Mouse (Mus musculus) neural tube, embryonic 10.5 days (tissue): ENCODE results near the gene Nrap.
A peak's percentile ranks its signal among the peaks of the same experiment; 100 is the strongest.

Source experiments
- DNase-seq: peaks from one replicate; pipeline ENCODE4 v3.0.0-alpha.2; 2017; ENCODE audit warnings: low spot score; ENCODE audit errors: extremely low spot score

Gene Nrap

DNA sequence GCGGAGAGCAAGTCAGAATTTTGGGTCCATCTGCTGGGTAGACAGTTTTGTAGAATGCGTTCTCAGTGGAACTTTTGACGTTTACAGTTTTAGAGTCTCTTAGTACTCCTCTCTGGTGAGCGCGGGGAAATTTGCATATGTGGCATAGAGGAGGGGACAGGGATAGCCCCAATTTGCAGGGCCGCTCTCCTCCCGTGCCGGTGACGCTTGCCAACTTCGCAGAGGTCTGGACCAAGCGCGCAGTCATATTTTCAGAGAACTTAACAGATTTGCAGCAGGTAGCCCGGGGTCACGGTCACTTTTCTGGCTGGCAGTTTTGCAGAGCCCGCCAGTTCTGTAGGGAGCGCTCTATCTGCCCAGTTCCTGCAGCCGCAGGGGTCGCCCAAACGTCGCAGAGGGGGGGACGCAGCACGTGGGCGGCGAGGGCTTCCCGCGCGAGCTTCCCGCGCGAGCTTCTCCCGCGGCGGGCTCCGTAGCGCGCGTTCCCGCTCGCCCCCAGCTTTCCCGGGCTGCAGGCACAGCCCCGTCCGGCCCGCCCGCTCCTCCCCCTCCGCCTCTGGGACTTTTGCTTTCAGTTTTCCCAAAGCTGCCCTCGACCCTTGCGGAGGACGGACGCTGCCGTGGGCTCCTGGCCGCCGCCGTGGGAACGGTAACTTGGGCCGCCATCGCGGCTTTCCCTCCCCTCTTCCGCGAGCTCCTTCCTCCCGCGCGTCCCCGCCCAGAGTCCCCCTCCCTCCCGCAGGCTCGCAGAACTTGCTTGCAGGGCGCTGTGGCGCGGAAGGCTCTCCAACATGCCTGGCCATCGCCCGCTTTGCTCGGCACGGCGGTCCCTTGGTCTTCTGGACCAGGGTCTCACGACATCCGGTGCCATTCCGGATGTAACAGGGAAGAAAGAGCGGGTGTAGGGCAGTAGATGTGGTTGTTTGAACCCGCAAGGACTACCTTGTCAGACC lies 7.1 kb upstream of the Nrap start, which contains the start of gene Casp7:
TSS of gene Casp7 (plus strand) at position 461 of the 953 bp plus-strand sequence.
- DNase-seq: peak; percentile 78

- peak; percentile 29 for DNase-seq
These were observed 6.4 kb upstream of the Nrap start for GRCm38 (mm10) chr19:56396227-56396626.

GRCm38 (mm10) chr19:56395183-56395935 lies 5.5 kb upstream of the Nrap start:
- no peak for DNase-seq

GRCm38 (mm10) chr19:56393311-56393866 lies 3.6 kb upstream of the Nrap start:
- no peak for DNase-seq

DNA sequence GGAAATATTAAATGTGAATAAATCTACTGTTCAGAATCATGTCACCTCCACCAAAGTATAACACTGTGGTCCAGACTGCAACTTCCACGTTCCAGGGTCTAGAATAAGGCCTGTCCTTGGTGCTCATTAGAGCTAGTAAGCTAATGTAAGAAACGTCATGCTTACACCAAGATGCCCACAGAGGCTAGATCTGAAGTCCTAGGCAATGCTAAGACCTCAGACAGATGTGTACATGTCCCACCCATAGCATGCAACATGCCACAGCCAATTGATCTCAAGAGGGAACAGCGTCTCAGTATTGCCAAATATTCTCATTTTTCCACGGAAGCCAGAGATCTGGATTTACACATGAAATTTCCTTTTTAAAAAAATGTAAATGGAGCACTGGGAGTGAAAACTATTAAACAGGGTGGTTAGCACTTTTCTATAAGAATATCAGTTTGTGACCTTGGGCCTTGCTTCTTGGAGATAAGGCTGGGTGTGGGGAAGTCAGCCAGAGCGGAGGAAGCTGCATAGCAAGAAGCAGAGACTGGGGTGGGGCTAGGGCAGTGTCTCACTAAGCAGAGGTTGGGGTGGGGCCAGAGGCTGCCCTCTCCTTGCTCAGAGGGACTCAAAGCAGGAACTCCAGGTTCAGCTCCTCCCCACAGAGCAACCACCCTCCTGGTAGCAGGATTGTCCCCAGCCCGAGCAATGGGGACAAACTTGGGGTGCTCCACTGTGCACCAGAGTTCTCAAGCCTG lies 1.6 kb upstream of the Nrap start:
- DNase-seq: no peak

DNA sequence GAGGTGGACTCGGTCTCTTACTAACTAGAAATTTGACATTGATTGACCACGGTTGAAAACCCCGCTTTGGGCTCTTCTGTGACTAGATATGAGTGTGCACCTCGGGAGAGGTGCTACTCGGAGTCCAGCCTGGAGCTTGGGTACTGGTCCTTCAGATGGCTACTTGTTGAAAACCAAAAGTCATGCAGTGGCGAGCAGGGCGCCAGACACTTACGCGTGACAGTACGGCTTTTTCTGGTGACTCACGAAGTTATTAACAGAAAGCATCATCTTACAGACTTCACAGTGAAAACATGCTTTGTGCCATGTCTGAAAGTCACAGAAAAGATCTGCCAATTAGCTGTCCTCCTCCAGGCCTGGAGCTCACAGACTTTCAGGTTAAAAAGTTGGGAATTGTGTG lies 661 bp downstream of the Nrap start:
- DNase-seq: no peak

DNA sequence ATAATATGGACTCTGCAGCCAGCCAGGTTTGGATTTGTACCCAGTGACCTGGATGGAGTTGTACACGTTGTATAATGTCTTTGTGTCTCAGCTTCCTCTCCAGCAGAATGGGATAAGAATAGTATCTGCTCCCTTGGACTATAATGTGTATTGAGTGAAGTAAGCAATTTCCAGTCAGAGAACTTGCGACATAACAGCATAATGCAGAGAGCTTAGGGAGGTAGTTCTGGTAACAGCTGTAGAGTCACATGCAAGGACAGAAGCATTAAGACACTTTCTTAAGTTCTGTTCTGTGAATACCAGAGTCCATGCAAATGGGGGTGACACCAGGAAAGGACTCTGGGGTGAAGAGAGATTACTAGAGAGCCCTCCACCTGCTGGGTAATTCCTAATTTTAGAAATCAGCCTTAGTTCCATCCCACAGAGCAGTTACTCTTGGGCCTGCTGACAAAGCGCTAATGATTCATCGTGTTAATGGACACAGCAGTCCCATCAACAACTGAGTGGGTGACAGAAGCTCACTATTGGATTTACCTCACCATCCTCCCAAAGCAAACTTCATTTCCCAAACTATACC lies 2.0 kb downstream of the Nrap start:
- DNase-seq: no peak

DNA sequence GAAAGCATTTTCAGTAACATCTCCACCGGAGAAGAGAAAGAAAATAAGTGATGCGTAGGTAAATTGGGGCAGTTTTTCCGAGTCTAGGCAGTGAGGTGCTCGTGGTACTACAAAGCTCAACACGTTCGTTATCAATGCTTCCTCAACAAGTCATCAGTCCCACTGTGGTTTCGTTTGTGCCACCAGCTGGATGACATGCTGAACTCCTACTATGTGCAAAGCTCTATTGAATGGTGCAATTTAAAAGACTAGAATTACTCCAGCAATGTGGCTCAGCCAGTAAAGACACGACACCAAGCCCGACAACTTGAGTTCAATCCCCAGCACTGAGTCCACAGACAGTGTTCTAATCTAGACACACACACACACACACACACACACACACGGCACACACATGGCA lies 3.7 kb downstream of the Nrap start:
- DNase-seq: no peak

GRCm38 (mm10) chr19:56385546-56385945 lies 4.3 kb downstream of the Nrap start:
- DNase-seq: no peak

GRCm38 (mm10) chr19:56381407-56381806 lies 8.4 kb downstream of the Nrap start:
- DNase-seq: no peak

DNA sequence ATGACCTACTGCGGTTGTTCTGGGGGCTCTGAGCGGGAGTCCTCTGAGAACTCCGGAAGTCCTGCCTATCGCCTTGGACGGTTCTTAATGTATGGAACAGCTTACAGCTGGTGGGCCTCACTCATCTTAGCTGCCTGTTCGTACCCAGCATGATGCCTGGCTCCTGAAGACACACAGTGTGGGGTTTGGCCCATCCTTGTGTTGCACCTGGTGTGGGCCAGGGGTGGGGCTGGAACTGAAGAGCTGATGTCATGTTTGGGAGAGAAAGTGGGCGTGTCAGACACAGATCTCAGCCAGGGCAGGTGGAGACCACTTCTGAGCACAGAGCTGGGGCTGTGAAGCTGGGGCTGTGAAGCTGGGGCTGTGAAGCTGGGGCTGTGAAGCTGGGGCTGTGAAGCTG lies 9.5 kb downstream of the Nrap start:
- DNase-seq: no peak

DNA sequence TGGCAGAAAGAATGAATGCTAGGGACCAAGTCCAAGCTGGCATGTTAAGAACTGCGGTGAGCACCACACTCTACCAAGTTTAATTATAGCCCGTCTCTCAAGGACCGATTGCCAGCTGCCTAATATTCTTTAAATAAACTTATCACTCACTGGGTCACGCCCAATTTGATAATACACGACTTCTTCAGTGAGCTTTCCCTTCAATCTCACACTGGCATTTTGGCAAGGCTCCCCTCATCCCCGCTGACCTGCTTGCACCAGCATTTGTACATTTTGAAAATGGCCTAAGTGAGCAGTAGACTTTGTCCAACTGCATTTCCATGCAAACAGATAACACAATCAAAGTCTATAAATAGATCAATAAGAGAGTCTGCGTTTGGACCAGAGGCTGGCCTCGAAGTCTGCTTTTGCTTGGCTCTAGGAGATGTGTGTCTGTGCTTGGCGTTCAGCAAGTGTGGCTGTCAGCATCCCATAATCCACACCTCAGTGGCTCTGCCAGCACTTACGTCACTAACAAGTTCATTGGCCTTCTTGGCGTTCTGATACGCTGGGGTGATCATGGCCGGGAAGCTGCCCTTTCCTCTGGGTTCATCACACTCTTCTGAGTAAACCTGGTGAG lies 11.2 kb downstream of the Nrap start:
- no peak for DNase-seq

GRCm38 (mm10) chr19:56378007-56378406 lies 11.8 kb downstream of the Nrap start:
- no peak for DNase-seq

DNA sequence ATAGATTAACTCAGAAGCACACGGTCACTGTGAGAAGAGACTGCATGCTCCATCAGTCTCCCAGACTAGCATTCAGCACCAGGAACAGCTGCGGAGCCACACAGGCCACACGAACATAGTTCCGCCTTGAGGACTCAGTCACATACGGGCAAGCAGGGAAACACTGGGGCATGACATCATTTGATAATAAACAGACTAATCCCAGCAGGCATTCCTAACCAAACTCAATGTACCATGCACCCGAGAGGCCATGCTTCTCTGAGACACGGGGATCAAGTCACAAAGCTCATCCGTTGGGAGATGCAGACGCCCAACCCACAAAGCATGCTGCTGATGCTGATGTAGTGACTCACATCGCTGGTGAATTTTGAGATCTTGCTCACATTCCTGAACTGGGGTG lies 15.8 kb downstream of the Nrap start:
- no peak for DNase-seq

- DNase-seq: no peak
These were observed 16.6 kb downstream of the Nrap start for GRCm38 (mm10) chr19:56373246-56373645.

GRCm38 (mm10) chr19:56372226-56372625 lies 17.6 kb downstream of the Nrap start:
- no peak for DNase-seq

DNA sequence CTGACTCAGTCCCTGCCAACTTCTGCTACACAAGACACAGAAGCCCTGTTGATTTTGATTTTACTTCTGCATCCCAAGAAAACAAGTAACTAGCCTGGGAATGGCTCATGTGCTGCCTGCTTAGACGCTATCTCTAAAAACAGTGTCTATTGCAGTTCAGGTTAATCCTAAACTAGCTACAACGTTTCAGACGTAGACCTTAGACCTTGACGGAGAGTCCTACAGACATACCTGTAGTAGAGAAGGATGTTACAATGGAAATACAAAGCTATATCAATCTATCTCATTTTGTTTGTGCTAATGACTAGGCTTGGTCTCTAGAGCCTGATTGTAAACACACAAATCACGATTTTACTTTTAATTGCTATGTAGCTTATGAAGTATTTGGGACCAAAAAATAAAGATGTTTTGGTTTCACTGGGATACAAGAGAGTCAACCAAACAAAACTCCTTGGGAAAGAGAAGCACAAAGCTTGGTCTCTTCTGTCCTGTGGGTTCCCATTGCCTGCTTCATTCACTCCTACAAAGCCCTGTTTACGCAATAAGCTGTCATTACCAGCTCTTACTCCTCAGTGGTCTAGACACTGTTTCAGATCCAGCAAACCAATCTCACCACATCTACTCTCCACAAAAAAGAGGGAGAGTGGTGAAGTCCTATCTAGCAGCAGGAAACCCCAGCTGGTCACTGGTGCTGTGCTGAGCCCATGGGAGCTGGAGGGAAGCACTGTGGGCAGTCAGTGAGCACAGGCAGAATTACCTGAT lies 19.3 kb downstream of the Nrap start:
- no peak for DNase-seq

DNA sequence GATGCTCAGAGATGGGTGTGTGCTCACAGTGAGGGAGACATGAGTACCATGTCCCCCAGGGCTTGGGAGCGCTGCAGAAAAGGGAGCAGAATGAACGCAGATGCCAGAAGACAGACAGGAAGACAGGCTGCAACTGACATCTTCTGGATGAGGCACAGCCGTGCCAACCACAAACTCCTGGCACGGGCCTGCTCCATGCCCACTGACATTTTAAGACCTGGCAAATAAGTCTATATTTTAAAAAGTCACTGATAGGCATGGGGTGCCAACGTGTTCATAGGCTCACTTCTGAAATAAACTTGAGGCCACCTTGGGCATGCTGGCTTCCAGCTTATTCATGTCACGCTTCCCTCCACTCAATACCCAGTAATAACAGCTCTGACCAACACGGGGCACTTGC lies 20.9 kb downstream of the Nrap start:
- DNase-seq: no peak

DNA sequence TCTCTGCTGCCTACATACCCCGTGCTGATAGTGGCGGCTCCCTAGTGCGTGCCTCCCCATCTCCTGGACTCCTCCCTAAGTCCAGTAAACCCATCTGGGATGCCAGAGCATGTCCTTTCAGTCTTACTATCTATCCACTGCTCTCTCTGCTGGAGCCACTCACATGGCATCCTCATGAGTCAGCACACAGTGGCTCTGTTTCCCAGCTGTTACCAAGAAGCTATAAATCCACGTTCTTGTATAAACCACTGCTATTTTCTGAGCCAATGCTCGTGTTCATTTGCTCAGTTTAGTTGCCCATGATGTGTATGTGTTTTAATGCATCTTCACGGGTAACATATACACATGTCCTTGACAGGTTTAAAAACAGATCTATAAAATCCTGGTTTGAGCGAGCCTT lies 22.1 kb downstream of the Nrap start:
- no peak for DNase-seq

DNA sequence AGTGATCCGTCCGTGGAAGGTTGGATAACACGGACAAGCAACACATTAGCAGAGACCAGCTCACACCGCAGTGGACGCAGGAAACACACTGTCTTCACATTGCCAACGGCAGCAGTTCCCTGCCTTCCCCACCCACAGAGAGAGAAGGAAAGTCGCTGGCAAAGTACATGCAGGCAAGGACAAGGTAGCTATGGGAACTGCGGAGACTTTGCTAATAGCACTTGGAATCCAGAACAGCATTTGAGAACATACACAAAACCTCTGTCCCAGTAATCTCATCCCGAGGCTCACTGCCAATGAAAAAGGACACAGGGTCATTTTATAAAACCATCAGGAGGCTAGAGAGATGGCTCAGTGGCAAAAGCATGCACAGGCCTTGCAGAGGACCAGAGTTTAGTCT lies 23.2 kb downstream of the Nrap start:
- no peak for DNase-seq
